Mouse (Mus musculus) cerebellum, adult 9-11 months (tissue): ENCODE data around the gene Ggt1.
"Not testable (repeated sequence)": the region's sequence is repeated elsewhere in the genome, so short reads cannot be mapped to it uniquely, and the experiment has no call there.

ENCODE experiments used
- DNase-seq: peaks from one replicate; pipeline ENCODE4 v3.0.0; 2022

The Ggt1 gene

GRCm38 (mm10) chr10:75561071-75561654 is at the start of gene Ggt1:
Gene Ggt1 (plus strand): TSS chr10:75561604.
- peak; percentile 43 for DNase-seq

DNA sequence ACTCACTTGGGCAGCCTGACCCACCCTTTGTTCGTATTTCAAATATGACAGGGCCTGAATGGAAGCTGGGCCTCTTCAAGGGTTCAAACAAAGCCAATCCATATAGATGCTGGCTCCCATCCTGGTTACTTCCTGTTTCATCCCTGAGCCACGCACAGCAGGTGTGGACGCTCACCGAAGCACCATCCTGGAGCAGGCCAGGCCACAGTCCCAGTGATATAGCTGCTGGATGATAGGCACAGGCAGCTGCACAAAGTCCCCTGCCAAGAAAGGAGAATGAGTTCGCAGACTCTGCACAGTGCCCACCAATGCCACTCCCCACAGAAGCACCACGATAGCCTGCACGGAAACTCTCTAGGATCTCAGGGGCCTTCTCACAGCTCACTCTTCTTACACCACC is 49.5 kb upstream of the Ggt1 start:
- no peak for DNase-seq

DNA sequence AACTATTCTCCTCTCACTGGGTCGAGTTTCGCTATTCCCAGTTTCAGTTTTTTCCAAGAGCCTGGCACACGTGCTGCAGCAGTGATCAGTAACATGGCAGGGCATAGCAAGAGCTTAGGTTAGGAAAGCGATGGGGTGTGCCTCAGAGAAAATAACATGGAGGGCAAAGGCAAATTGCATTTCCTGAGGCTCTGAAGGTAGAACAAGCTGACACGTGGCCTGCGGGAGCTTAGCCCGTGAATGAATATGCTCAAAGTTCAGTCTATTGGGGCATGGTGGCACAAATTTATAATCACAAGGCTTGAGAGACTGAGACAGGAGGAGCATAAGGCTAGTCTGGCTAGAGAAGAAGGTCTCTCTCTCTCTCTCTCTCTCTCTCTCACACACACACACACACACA is 48.6 kb upstream of the Ggt1 start:
- DNase-seq, result no peak

DNA sequence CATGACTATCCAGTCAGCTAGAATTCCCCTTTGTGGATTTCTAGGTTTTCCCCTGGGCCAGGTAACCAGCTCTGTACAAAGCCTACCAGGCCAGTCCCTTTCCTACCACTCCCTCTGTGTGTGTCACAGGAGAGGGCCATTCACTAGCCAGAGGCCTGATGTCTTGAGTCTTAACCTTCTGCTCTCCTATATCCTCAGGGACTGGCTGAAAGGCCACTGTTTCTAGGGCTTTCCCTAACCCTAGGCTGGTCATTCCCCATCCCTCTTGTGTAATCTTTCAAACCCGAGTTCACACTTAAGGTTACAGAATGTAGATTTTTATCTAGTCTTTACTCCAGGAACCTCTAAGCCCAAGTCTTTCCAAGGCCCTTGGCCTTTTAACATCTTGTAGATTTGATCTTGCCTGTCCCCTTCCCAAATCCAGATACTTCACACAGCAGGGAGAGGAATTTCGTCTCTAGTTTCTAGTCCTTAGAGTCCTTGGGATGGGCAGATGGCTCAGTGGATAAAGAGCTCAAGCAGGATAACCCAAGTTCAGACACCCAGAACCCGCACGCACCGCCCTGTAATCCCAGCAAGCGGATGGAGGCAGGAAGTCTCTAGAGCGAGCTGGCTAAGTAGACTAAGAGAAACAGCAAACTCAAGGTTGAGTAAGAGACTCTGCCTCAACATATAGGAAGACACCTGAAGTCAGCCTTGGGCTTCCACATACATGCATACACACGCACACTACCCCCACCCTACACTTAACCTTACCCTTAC is 47.9 kb upstream of the Ggt1 start:
- no peak for DNase-seq

GRCm38 (mm10) chr10:75514361-75514760 is 47.0 kb upstream of the Ggt1 start:
- DNase-seq, result no peak

DNA sequence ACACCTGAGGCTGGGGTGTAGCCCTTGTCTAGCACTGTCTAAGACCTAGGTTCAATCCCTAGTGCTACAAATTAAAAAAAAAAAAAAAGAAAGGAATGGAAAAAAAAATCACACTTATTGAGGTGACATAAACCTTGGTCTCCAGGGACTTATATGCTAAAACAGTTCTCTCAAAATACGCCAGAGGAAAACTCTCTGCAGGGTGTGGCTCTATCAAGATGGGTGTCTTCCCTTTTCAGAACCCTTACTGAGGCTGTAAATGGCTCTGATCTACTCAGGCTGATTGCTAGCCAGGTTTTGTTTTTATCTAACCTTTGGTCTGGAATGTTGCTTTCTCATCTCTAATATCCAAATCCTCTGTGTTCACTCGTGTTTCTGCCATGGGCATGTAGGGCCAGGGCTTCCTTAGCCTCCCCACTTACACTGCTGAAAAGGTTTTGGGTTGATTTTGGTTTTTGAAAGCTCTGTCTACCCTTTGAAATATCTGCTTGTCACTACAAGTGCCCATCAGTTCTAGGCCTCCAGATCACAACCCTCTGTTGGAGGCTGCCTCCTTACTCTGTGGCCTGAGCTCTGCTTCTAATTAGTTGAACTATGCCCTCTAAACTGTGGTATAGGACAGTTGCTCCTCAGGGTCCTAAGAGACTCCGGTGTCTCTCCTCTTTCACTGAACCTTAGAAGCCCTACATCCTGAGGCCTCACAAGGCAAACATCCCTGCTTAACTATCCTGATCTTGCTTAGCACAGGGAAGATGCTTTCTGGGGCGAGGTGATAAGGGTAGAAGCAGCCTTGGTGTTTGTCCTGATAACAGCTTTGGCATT is 46.0 kb upstream of the Ggt1 start:
- DNase-seq, result no peak

GRCm38 (mm10) chr10:75516038-75516723 is 45.2 kb upstream of the Ggt1 start:
- peak; percentile 54 for DNase-seq

GRCm38 (mm10) chr10:75516724-75517072 is 44.7 kb upstream of the Ggt1 start:
- DNase-seq, result no peak

- peak; percentile 96 for DNase-seq
Measured at GRCm38 (mm10) chr10:75517073-75517757, 44.2 kb upstream of the Ggt1 start, which contains the start of gene Snrpd3. Gene Snrpd3 (plus strand): TSS chr10:75517551.

DNA sequence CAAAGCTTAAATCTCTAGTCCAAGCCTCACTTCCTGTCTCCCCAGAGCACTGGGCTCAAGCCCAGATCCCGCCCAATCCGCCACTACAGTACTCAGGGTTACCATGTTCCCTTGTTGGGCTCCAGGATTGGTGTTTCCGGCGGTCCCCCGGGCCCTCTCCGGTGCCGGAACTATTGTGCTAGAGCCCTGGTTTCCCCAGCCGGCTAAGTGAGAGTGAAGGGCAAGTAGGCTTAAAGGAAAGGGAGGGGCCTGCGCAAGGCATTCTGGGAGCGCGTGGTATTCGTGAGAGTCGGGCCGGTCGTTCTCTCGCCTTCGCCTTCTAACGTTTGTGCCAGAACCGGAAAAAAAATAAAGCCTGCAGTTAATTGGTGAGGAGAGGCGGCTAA is 43.7 kb upstream of the Ggt1 start, which contains the start of gene Gucd1:
Gene Gucd1 (minus strand): TSS at position 215 of the 386 bp plus-strand sequence.
- peak; percentile 98 for DNase-seq

DNA sequence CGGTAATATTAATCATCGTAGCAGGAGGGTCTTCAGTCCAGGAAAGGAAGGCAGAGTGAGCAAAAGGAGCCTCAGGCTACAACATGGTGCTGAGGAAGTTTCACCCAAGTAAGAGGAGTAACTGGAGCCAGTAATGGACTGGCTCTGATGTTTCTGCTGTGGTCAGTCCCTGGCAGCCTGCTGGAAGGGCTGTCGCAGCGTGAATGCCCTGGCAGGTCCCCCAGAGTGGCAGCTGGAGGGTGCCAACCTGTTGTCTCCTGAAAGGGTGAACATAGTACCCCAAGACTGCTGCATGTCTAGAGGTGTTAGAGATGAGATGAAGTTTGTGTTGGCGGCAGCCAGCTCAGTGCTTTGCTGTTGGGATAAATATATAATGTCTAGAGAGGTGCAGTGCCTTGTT is 40.8 kb upstream of the Ggt1 start:
- DNase-seq, result no peak

DNA sequence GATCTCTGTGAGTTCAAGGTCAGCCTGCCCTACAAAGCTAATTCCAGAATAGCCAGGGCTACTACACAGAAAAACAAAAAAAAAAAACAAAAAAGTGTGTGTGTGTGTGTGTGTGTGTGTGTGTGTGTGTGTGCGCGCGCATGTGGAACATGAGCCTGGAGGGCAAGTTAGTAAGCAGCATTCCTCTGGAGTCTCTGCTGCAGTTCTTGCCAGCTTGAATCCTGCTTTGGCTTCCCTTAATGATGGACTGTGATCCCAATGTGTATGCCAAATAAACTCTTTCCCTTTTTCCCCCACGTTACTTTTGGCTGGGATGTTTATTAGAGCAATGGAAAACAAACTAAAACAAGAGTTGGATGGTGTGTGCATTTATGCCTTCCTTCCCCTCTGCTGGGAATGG is 39.8 kb upstream of the Ggt1 start:
- no peak for DNase-seq

DNA sequence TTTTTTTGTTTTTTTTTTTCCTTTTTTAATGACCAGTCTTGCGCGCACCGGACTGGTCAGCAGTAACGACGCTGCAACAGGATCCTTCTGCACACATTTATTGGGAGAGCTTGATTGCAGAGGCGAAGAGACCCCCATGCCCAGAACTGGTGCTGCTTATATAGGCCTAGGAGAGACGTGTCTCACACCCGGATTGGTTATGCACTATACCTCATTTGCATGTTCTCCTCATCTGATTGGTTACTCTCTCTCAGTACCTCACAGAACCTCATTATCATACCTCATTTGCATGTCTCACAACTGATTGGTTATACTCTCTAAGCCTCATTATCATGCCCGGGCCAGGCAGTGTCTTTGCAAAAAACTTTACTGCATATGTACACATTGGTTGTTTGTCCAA is 36.0 kb upstream of the Ggt1 start:
- DNase-seq, result not testable (repeated sequence)

DNA sequence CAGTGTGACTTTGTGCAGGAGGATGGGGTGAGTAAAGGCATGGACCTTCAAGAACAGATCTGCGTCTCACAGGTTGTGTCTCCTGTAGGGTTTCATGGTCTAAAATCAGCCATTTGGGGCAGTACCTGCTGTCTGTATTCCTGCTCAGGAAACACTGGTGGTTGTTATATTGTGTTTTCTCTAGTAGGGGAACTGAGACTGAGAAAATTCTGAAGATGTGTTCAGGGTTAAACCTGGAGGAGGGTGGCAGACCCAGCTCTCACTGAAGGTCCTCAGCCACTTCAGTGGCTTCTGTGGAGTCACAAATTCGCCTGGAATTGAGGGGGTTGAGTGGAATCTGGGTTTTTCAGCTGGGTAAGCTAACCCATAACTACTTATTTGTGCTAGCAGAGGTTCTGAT is 31.1 kb upstream of the Ggt1 start:
- no peak for DNase-seq

DNA sequence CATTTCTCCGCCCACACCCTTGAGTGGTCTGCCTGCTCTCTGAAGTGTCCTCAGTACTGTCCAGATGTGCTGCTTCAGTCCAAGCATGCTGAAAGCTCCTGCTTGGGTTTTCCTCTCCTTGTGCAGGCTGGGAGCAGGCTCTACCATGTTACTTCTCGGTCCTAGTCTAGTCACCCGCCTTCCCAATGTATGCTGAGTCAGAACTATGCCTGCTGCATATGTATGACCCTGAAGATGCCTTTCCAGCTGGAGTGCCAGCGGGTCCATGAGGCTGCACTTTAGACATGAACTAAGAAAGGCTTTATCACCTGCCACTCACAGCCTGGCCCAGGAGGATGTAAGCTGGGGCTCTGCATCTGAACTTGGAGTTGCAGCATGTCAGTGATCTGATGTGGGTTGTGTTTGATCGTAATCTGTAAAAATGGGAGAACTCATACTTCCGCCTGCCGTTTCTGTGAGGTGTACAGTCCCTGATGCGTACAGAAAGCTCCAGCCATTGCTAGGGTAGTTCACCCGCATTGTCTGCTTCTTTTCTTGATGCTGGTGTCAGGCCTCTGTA is 29.8 kb upstream of the Ggt1 start:
- DNase-seq, result no peak

DNA sequence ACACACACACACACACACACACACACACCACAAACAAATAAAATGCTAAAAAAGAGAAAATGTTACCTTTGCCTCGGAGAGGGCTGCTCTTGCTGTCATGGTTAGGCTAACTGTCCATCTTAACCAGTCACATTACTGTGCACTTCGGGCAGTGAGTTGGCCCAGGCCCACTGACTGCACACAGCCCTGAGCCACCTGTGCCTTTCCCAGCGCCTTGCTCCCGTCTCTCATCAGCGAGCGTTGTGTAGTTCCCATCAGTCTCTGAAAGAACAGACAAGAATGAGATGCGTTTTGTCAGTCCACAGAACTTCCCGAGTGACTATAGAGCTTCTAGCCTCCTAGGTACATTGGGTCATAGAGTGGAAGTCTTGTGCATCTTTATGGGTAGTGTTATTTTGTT is 27.2 kb upstream of the Ggt1 start:
- DNase-seq, result no peak

GRCm38 (mm10) chr10:75534934-75535333 is 26.5 kb upstream of the Ggt1 start:
- peak; percentile 15 for DNase-seq

- no peak for DNase-seq
Measured at GRCm38 (mm10) chr10:75535423-75535822, 26.0 kb upstream of the Ggt1 start.

GRCm38 (mm10) chr10:75536123-75536522 is 25.3 kb upstream of the Ggt1 start:
- DNase-seq, result no peak

- no peak for DNase-seq
Measured at GRCm38 (mm10) chr10:75547901-75548300, 13.5 kb upstream of the Ggt1 start.

GRCm38 (mm10) chr10:75548486-75548885 is 12.9 kb upstream of the Ggt1 start:
- DNase-seq, result no peak

- no peak for DNase-seq
Measured at GRCm38 (mm10) chr10:75549886-75550285, 11.5 kb upstream of the Ggt1 start.
